Comparison of ENCODE assay signal across 8 mouse cellular contexts in genomic region chr15:77029331-77029991, GRCm38 (mm10). TPM values are rescaled to one million over a fixed set of nuclear protein-coding genes. Genes with fewer than 3 reads are reported as not detected.
A peak's percentile ranks its signal among the peaks of the same experiment; 100 is the strongest.
DNase-seq lines count a peak whose midpoint lies in the region; ATAC-seq and TF ChIP-seq lines count a peak whose summit lies in the region.

No protein-coding gene starts in this region.

- no peaks in the 10 kb centered on the region for H3K4me1 ChIP-seq in hindbrain, postnatal 0 days (ENCODE audit: insufficient read depth, low read length)
- H3K4me1 ChIP-seq in midbrain, embryonic 16.5 days (ENCODE audit: control insufficient read depth, insufficient read depth, low read length), result peaks cover 7% of the 10 kb centered on the region; the same call in 1 of the 2 replicates

- TF ChIP-seq CTCF in gastrocnemius, adult 2 months (IDR thresholded peaks at IDR 0.05), result peak; percentile 88
- TF ChIP-seq CTCF in hindbrain, postnatal 0 days (IDR thresholded peaks at IDR 0.05; ENCODE audit: low read depth), result peak; percentile 97

- H3K9me3 ChIP-seq in hindbrain, postnatal 0 days (ENCODE audit: low read length), result no peaks in the 10 kb centered on the region
- H3K9me3 ChIP-seq in midbrain, embryonic 16.5 days (replicated peaks; ENCODE audit: control insufficient read depth, low read length, poor library complexity, severe bottlenecking), result no peaks in the 10 kb centered on the region

- intact Hi-C loops in gastrocnemius, adult 2 months (cut with DNase I), result no loop called here
- intact Hi-C loops in left cerebral cortex, postnatal 25 days (cut with DNase I), result no loop called here

- peak overlapping the region; percentile 83 for H3K27ac ChIP-seq in gastrocnemius, adult 2 months
- no peak overlapping the region for H3K27ac ChIP-seq in hindbrain, postnatal 0 days
- H3K27ac ChIP-seq in midbrain, embryonic 16.5 days (ENCODE audit: low read length), result no peak overlapping the region

- H3K36me3 ChIP-seq in hindbrain, postnatal 0 days (ENCODE audit: insufficient read depth, low read length), result no peaks in the 10 kb centered on the region
- no peaks in the 10 kb centered on the region for H3K36me3 ChIP-seq in midbrain, embryonic 16.5 days (ENCODE audit: control insufficient read depth, insufficient read depth, low read length)

- H3K27me3 ChIP-seq in hindbrain, postnatal 0 days (ENCODE audit: insufficient read depth, low read length), result no peaks in the 10 kb centered on the region
- H3K27me3 ChIP-seq in midbrain, embryonic 16.5 days (ENCODE audit: control insufficient read depth, insufficient read depth, low read depth, low read length), result no peaks in the 10 kb centered on the region

- peak; percentile 48 for DNase-seq in urinary bladder, postnatal 25 days (ENCODE audit: low spot score)
- no peak for DNase-seq in urinary bladder, postnatal 4 days (ENCODE audit: low spot score in 2 of 2)
- peak; percentile 58 to 65 for DNase-seq in cerebellum, postnatal 36 days
- peak; percentile 66 for DNase-seq in gastrocnemius, adult 2 months
- peak; percentile 93 for DNase-seq in hindbrain, postnatal 0 days (ENCODE audit: low spot score)
- DNase-seq in left cerebral cortex, postnatal 25 days (ENCODE audit: low spot score in 2 of 2), result peak; percentile 53 to 65
- peak; percentile 40 for DNase-seq in thymus, postnatal 0 days (ENCODE audit: low spot score)

- WGBS in hindbrain, postnatal 0 days, result 26% methylated on average over 7 of the region's 7 CpGs
- WGBS in midbrain, embryonic 16.5 days, result 30% methylated on average over 7 of the region's 7 CpGs

- peak overlapping the region; percentile 33 for H3K4me3 ChIP-seq in gastrocnemius, adult 2 months
- no peak overlapping the region for H3K4me3 ChIP-seq in hindbrain, postnatal 0 days (ENCODE audit: low read length)
- H3K4me3 ChIP-seq in midbrain, embryonic 16.5 days (ENCODE audit: low read depth, low read length), result no peak overlapping the region

- no peak overlapping the region for H3K4me2 ChIP-seq in hindbrain, postnatal 0 days (ENCODE audit: low read depth, low read length)
- H3K4me2 ChIP-seq in midbrain, embryonic 16.5 days (ENCODE audit: low read length), result no peak overlapping the region

- no peak overlapping the region for H3K9ac ChIP-seq in hindbrain, postnatal 0 days (replicated peaks; ENCODE audit: low read length)
- H3K9ac ChIP-seq in midbrain, embryonic 16.5 days (ENCODE audit: low read depth, low read length), result no peak overlapping the region

- ATAC-seq in hindbrain, postnatal 0 days, result peak; percentile 58
- ATAC-seq in midbrain, embryonic 16.5 days, result peak; percentile 42; the same call in 1 of the 2 replicates

RNA-seq across cellular contexts. Expression of gene Apol6, which starts 15.1 kb away (rescaled TPM):
- total RNA-seq in gastrocnemius, adult 2 months (2021), result 10 to 100 TPM; 27.7 to 71.1 TPM
- total RNA-seq in hindbrain, postnatal 0 days (2014; rRNA removed), result 1.1 TPM in 1 of 2 replicates, not detected in the other
- polyA plus RNA-seq in hindbrain, postnatal 0 days (2015; fragmentation: Nextera tagmentation; extraction: Ambion mirVana), result 0.35 TPM in 1 of 2 replicates, not detected in the other
- under 1 TPM in 1 of 2 experiments, not detected in 1; 0.23 TPM for total RNA-seq in left cerebral cortex, postnatal 25 days (2021)
- polyA plus RNA-seq in midbrain, embryonic 16.5 days (2015; fragmentation: Nextera tagmentation; extraction: Ambion mirVana), result not detected in 2 replicates
- not detected in 2 replicates for polyA plus RNA-seq in thymus, postnatal 0 days (2015; fragmentation: Nextera tagmentation; extraction: Ambion mirVana)

RNA-seq across cellular contexts. Expression of gene Mb, which starts 21.0 kb away (rescaled TPM):
- 1,000 to 10,000 TPM; 3,091 to 7,772 TPM for total RNA-seq in gastrocnemius, adult 2 months (2021)
- 0.65 TPM in 1 of 2 replicates, not detected in the other for total RNA-seq in hindbrain, postnatal 0 days (2014; rRNA removed)
- 0.20 and 0.28 TPM in 2 replicates for polyA plus RNA-seq in hindbrain, postnatal 0 days (2015; fragmentation: Nextera tagmentation; extraction: Ambion mirVana)
- total RNA-seq in left cerebral cortex, postnatal 25 days (2021), result under 1 TPM in 1 of 2 experiments, not detected in 1; 0.46 TPM
- polyA plus RNA-seq in midbrain, embryonic 16.5 days (2015; fragmentation: Nextera tagmentation; extraction: Ambion mirVana), result 0.40 TPM in 1 of 2 replicates, not detected in the other
- 0.73 and 0.99 TPM in 2 replicates for polyA plus RNA-seq in thymus, postnatal 0 days (2015; fragmentation: Nextera tagmentation; extraction: Ambion mirVana)

Comparison
In these comparisons a context has a peak if more than half of its experiments do, and no peak if none do; other contexts are left out.
1. DNase-seq: peak in urinary bladder, postnatal 25 days (single experiment), cerebellum, postnatal 36 days (2 of 2), gastrocnemius, adult 2 months (single experiment), hindbrain, postnatal 0 days (single experiment), left cerebral cortex, postnatal 25 days (2 of 2) and thymus, postnatal 0 days (single experiment); none in urinary bladder, postnatal 4 days (0 of 2).
2. RNA of gene Apol6, which starts 15.1 kb away (total RNA-seq): 27.7 to 71.1 TPM in gastrocnemius, adult 2 months; 1.1 TPM in hindbrain, postnatal 0 days and 0.23 TPM in left cerebral cortex, postnatal 25 days; every median in the first group is over 10 times any median in the second.
3. RNA of gene Mb, which starts 21.0 kb away (total RNA-seq): 3,091 to 7,772 TPM in gastrocnemius, adult 2 months; 0.46 TPM in left cerebral cortex, postnatal 25 days and 0.65 TPM in hindbrain, postnatal 0 days; every median in the first group is over 1,000 times any median in the second.